Mouse (Mus musculus) CH12.LX (cell line): ENCODE data around the gene Matn1. TPM values are rescaled to one million over a fixed set of nuclear protein-coding genes. Genes with fewer than 3 reads are reported as not detected.

Source experiments
- DNase-seq: peaks from one replicate; pipeline ENCODE4 v3.0.0-alpha.2; 2013; ENCODE audit errors: extremely low read depth
- H3K27ac ChIP-seq: 2 replicates; pipeline ENCODE4 v1.5.1; 2012; ENCODE audit warnings: low read depth, mild to moderate bottlenecking, control low read depth, moderate library complexity; ENCODE audit not compliant: insufficient read depth
- H3K27me3 ChIP-seq: replicated peaks from 2 replicates; pipeline ENCODE3; 2012; ENCODE audit warnings: inconsistent platforms
- H3K36me3 ChIP-seq, 2 experiments: replicated peaks in 1 of 2; 2 replicates each; pipeline versions ENCODE3 to v1.6.1; 2012; ENCODE audit warnings: inconsistent platforms in 1 of 2, low read length in 1 of 2, mild to moderate bottlenecking in 1 of 2, mixed read lengths in 1 of 2, moderate library complexity in 1 of 2; ENCODE audit not compliant: control insufficient read depth in 1 of 2, insufficient read depth in 1 of 2
- H3K4me1 ChIP-seq, 2 experiments: 2 replicates each; pipeline ENCODE4 v1.6.1; 2012; ENCODE audit warnings: inconsistent platforms in 1 of 2, moderate library complexity in 1 of 2; ENCODE audit not compliant: insufficient read depth in 2 of 2, control insufficient read depth in 1 of 2
- H3K4me2 ChIP-seq: 2 replicates; pipeline ENCODE4 v1.6.1; 2012; ENCODE audit warnings: low read depth, mild to moderate bottlenecking, control low read depth; ENCODE audit not compliant: poor library complexity, insufficient read depth, severe bottlenecking
- H3K4me3 ChIP-seq, 3 experiments: fragments of 150-350 bp in 1 of 3; sonication (generic) in 1 of 3; replicated peaks in 1 of 3; 2 replicates each; pipeline versions ENCODE3 to v1.5.1; 2011 to 2012; ENCODE audit warnings: low read depth in 2 of 3, low read length in 2 of 3, mild to moderate bottlenecking in 2 of 3, moderate library complexity in 2 of 3, control low read depth in 1 of 3, improper control_type of control experiment in 1 of 3, inconsistent platforms in 1 of 3, mixed read lengths in 1 of 3; ENCODE audit not compliant: poor library complexity in 1 of 3
- H3K79me2 ChIP-seq: replicated peaks from 2 replicates; pipeline ENCODE4 v1.6.1; 2012; ENCODE audit warnings: mild to moderate bottlenecking, moderate library complexity; ENCODE audit not compliant: control insufficient read depth, poor library complexity, insufficient read depth, severe bottlenecking; ENCODE audit errors: extremely low read depth
- H3K9ac ChIP-seq: 2 replicates; pipeline ENCODE4 v1.6.1; 2012; ENCODE audit warnings: low read depth, mild to moderate bottlenecking, control low read depth, moderate library complexity; ENCODE audit not compliant: insufficient read depth
- H3K9me3 ChIP-seq: replicated peaks from 2 replicates; pipeline ENCODE3; 2012; ENCODE audit warnings: low read length, inconsistent platforms, mixed read lengths
- CHD2 ChIP-seq: IDR thresholded peaks from 2 replicates; pipeline ENCODE4 v1.6.1; 2011; ENCODE audit warnings: low read length, improper control_type of control experiment
- E2F4 ChIP-seq: IDR thresholded peaks from 2 replicates; pipeline ENCODE4 v1.6.1; 2011; ENCODE audit warnings: low read depth, low read length, improper control_type of control experiment; ENCODE audit not compliant: insufficient replicate concordance
- ELF1 ChIP-seq: IDR thresholded peaks from 2 replicates; pipeline ENCODE4 v1.6.1; 2014; ENCODE audit warnings: low read depth, mild to moderate bottlenecking, inconsistent platforms, low read length, improper control_type of control experiment
- EP300 ChIP-seq: IDR thresholded peaks from 2 replicates; pipeline ENCODE4 v1.6.1; 2011; ENCODE audit warnings: low read length, improper control_type of control experiment
- ETS1 ChIP-seq: conservative IDR thresholded peaks from 2 replicates; pipeline ENCODE4 v1.6.1; 2012; ENCODE audit warnings: low read depth, mild to moderate bottlenecking, inconsistent platforms, low read length, improper control_type of control experiment, moderate library complexity
- GABPA ChIP-seq: IDR thresholded peaks from 2 replicates; pipeline ENCODE4 v1.6.1; 2012; ENCODE audit warnings: low read depth, low read length, improper control_type of control experiment, inconsistent platforms; ENCODE audit not compliant: insufficient replicate concordance
- HCFC1 ChIP-seq: IDR thresholded peaks from 2 replicates; pipeline ENCODE4 v1.6.1; 2012; ENCODE audit warnings: low read depth, mild to moderate bottlenecking, inconsistent platforms, low read length, improper control_type of control experiment
- KAT2A ChIP-seq: IDR thresholded peaks from 2 replicates; pipeline ENCODE4 v1.6.1; 2012; ENCODE audit warnings: low read length, improper control_type of control experiment, inconsistent platforms; ENCODE audit not compliant: insufficient replicate concordance
- MAFK ChIP-seq: IDR thresholded peaks from 2 replicates; pipeline ENCODE4 v1.6.1; 2011; ENCODE audit warnings: low read length, improper control_type of control experiment; ENCODE audit not compliant: insufficient replicate concordance
- MAX ChIP-seq: IDR thresholded peaks from 2 replicates; pipeline ENCODE4 v1.6.1; 2011; ENCODE audit warnings: low read length, improper control_type of control experiment
- NELFE ChIP-seq: IDR thresholded peaks from 2 replicates; pipeline ENCODE4 v1.6.1; 2011; ENCODE audit warnings: low read depth, low read length, improper control_type of control experiment
- NRF1 ChIP-seq: IDR thresholded peaks from 2 replicates; pipeline ENCODE4 v1.6.1; 2014; ENCODE audit warnings: low read depth, mild to moderate bottlenecking, inconsistent platforms, low read length, improper control_type of control experiment, moderate library complexity
- RCOR1 ChIP-seq: conservative IDR thresholded peaks from 2 replicates; pipeline ENCODE4 v1.6.1; 2012; ENCODE audit warnings: low read depth, mild to moderate bottlenecking, inconsistent platforms, low read length, improper control_type of control experiment
- SMC3 ChIP-seq: IDR thresholded peaks from 2 replicates; pipeline ENCODE4 v1.6.1; 2011; ENCODE audit warnings: low read depth, low read length, improper control_type of control experiment
- TBP ChIP-seq: conservative IDR thresholded peaks from 2 replicates; pipeline ENCODE4 v1.6.1; 2011; ENCODE audit warnings: low read depth, low read length, improper control_type of control experiment
- TCF12 ChIP-seq: IDR thresholded peaks from 2 replicates; pipeline ENCODE4 v1.6.1; 2014; ENCODE audit warnings: low read depth, mild to moderate bottlenecking, inconsistent platforms, low read length, improper control_type of control experiment
- UBTF ChIP-seq: IDR thresholded peaks from 2 replicates; pipeline ENCODE4 v1.6.1; 2012; ENCODE audit warnings: low read depth, mild to moderate bottlenecking, inconsistent platforms, low read length, improper control_type of control experiment, moderate library complexity
- ZMIZ1 ChIP-seq: IDR thresholded peaks from 2 replicates; pipeline ENCODE4 v1.6.1; 2012; ENCODE audit warnings: low read depth, mild to moderate bottlenecking, inconsistent platforms, low read length, improper control_type of control experiment
- ZNF384 ChIP-seq: IDR thresholded peaks from 2 replicates; pipeline ENCODE4 v1.6.1; 2012; ENCODE audit warnings: low read depth, low read length, improper control_type of control experiment, inconsistent platforms
- dilution Hi-C: fragments of 300-500 bp; cut with MboI; formaldehyde crosslinking; loops from 2 replicates; pipeline ENCODE4 v1.14.3; 2020; ENCODE audit warnings: low sequenced_read_pairs; ENCODE audit not compliant: extremely low pct_unique_long_range_greater_than_20kb, extremely low pct_ligation_motif_present
- in situ Hi-C: fragments of 300-500 bp; cut with MboI; formaldehyde crosslinking; loops from 3 replicates; pipeline ENCODE4 v1.14.3; 2019; ENCODE audit warnings: low sequenced_read_pairs, low pct_ligation_motif_present, low pct_unique_long_range_greater_than_20kb, mixed read lengths
- polyA plus RNA-seq: library from polyadenylated mRNA; unstranded; fragments of >175 nt; gene quantifications from 2 replicates; pipeline ENCODE4 v1.2.1, GENCODE M21; 2012; ENCODE audit warnings: low read depth; ENCODE audit not compliant: insufficient read length
- total RNA-seq, 2 experiments: library from RNA; depleted of rRNA; stranded (reverse); fragments of 300-350 nt in 1 of 2; fragments of >200 nt in 1 of 2; gene quantifications; 2 replicates each; pipeline ENCODE4 v1.2.3; 2012 to 2014

The Matn1 gene
- total and polyA plus RNA-seq, 3 experiments, result 0.52 to 3.5 (median 0.76) TPM

DNA sequence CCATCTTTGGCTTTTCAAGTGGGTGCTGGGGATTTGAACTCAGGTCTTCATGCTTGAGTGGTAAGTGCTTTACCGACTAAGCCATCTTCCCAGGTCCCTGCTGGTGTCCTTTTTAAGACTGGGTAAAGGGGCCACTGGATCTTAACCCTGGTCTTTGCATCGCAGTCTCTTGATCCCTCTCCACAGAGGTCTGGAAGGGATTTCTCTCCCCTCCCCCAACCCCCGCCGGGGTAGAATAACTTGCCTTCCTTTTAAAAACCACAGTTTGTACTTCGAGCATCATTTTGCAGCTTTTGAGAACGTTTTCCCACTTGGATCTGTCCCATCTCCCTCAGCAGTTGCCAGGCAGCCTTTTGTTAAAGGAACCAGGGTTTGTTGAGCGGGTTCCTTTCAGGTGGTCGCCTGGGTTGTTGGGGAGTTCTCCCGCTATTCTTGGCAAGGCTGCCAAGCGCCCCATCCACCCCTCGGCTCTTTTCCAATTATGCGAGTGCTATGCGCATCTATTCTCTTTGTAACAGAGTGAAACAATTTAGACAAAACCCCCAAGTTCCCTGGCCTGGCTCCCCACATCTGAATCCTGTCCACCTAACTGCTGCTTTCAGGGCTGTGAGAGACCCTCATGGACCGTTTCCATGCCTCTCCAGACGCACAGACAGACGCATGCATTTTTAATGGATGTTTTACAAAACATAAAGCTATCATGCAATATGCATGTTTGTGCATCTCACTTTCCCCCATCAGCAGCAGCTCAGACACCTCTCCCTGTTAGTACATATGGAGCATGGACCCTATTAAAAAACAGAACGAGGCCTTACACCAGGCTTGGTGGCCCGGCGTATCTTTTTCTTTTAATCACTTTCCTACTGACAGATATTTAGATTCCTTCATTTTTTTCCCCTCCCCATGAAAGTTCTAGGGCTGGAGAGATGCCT, 29.4 kb downstream of the Matn1 start:
- H3K79me2 ChIP-seq, result no peaks in the 10 kb centered on the region
- no peak overlapping the region for H3K4me3 ChIP-seq
- no peak overlapping the region for H3K27ac ChIP-seq
- H3K36me3 ChIP-seq, result no peaks in the 10 kb centered on the region
- dilution Hi-C loops, result no loop called here
- H3K9me3 ChIP-seq, result peaks cover 13% of the 10 kb centered on the region
- H3K4me2 ChIP-seq, result no peak overlapping the region
- in situ Hi-C loops, result loop anchor here (25.0 kb wide), 1 partner anchor 164 kb away; no protein-coding TSS in a partner anchor
- H3K27me3 ChIP-seq, result peaks cover 73% of the 10 kb centered on the region
- DNase-seq, result no peak
- H3K9ac ChIP-seq, result no peak overlapping the region
- no peaks in the 10 kb centered on the region for H3K4me1 ChIP-seq
- TF ChIP-seq RCOR1, result no peak

DNA sequence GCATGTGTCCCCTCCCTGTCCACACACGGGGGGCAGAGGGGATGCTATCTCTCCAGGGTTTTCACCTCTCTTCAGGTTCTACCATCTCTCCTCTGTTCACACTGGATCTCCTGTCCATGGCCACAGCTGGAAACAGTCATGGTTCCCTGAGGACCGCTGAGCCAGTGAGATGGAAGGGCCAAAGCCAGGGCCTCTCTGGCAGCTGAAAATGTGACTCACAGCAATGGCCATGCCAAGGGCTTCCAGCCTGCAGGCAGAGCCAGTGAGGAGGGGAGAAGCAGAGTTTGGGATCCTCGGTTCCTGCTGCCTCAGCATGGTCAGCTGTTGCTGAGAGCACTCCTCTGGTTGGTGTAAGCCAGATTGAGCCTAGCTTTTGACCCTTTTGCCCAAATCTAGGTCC, 34.8 kb downstream of the Matn1 start:
- Histone ChIP-seq H3K4me3 (no peak overlapping the region), H3K27ac (no peak overlapping the region), H3K9me3 (peaks cover 13% of the 10 kb centered on the region)
- in situ Hi-C loops, result no loop called here
- no peak for TF ChIP-seq GABPA
- TF ChIP-seq MAX, result no peak
- TF ChIP-seq NELFE, result no peak
- no peak for TF ChIP-seq EP300
- TF ChIP-seq CHD2, result no peak
- no peak for TF ChIP-seq KAT2A
- TF ChIP-seq ZNF384, result no peak
- no peak for TF ChIP-seq NRF1
- no peak for TF ChIP-seq TBP
- no peak for TF ChIP-seq HCFC1
- TF ChIP-seq ETS1, result no peak
- no peak for TF ChIP-seq TCF12
- TF ChIP-seq UBTF, result no peak
- no peak for TF ChIP-seq SMC3
- no peak for TF ChIP-seq E2F4
- TF ChIP-seq MAFK, result no peak
- TF ChIP-seq ELF1, result no peak
- TF ChIP-seq ZMIZ1, result no peak
- TF ChIP-seq, all 38 proteins: peak for 0
- H3K4me1 ChIP-seq, result no peaks in the 10 kb centered on the region
- H3K9ac ChIP-seq, result no peak overlapping the region
- no peak overlapping the region for H3K4me2 ChIP-seq
- dilution Hi-C loops, result no loop called here
- peaks cover 92% of the 10 kb centered on the region for H3K27me3 ChIP-seq
- no peaks in the 10 kb centered on the region for H3K79me2 ChIP-seq
- DNase-seq, result no peak
- no peaks in the 10 kb centered on the region for H3K36me3 ChIP-seq
